ENCODE assay signal across 10 mouse cellular contexts in genomic region chr19:3376966-3377715, GRCm38 (mm10). TPM values are rescaled to one million over a fixed set of nuclear protein-coding genes. Genes with fewer than 3 reads are reported as not detected.
DNase-seq lines count a peak whose midpoint lies in the region; ATAC-seq lines count a peak whose summit lies in the region.
"Had no signal": no experiment of that assay in that cellular context is flagged by ENCODE, and none has a peak within 500 bp of the region (broad histone marks: within the 10 kb centered on the region; RNA-seq: fewer than 3 reads in every experiment).

No protein-coding gene starts in this region.

- H3K4me2 ChIP-seq in liver, embryonic 11.5 days, result no peak overlapping the region
- no peak overlapping the region for H3K4me2 ChIP-seq in forebrain, embryonic 12.5 days

- H3K27me3 ChIP-seq in liver, embryonic 11.5 days (replicated peaks; ENCODE audit: control insufficient read depth, insufficient read depth, low read length), result no peaks in the 10 kb centered on the region
- no peaks in the 10 kb centered on the region for H3K27me3 ChIP-seq in embryonic facial prominence, embryonic 10.5 days (replicated peaks; ENCODE audit: low read depth, poor library complexity, severe bottlenecking)
- no peaks in the 10 kb centered on the region; the same call in 1 of the 2 replicates for H3K27me3 ChIP-seq in forebrain, embryonic 12.5 days

- H3K27ac ChIP-seq in liver, embryonic 11.5 days (ENCODE audit: low read depth, low read length), result no peak overlapping the region
- no peak overlapping the region for H3K27ac ChIP-seq in embryonic facial prominence, embryonic 10.5 days (replicated peaks)
- no peak overlapping the region for H3K27ac ChIP-seq in forebrain, embryonic 12.5 days

- H3K9me3 ChIP-seq in liver, embryonic 11.5 days (ENCODE audit: control insufficient read depth, low read length), result no peaks in the 10 kb centered on the region
- no peaks in the 10 kb centered on the region for H3K9me3 ChIP-seq in embryonic facial prominence, embryonic 10.5 days
- H3K9me3 ChIP-seq in forebrain, embryonic 12.5 days, result no peaks in the 10 kb centered on the region

- 0 out of 2 replicates have a peak, but pooled peaks have one; percentile 40 for ATAC-seq in liver, embryonic 11.5 days (replicated peaks; ENCODE audit: low FRiP score)
- ATAC-seq in forebrain, embryonic 12.5 days (ENCODE audit: low FRiP score), result no peak

- peaks cover 2% of the 10 kb centered on the region; the same call in 1 of the 2 replicates for H3K4me1 ChIP-seq in liver, embryonic 11.5 days (replicated peaks; ENCODE audit: control insufficient read depth, insufficient read depth, low read length)
- H3K4me1 ChIP-seq in embryonic facial prominence, embryonic 10.5 days, result peaks cover 4% of the 10 kb centered on the region
- H3K4me1 ChIP-seq in forebrain, embryonic 12.5 days, result no peaks in the 10 kb centered on the region

- no peak overlapping the region for H3K4me3 ChIP-seq in liver, embryonic 11.5 days (ENCODE audit: low read depth, low read length)
- no peak overlapping the region for H3K4me3 ChIP-seq in embryonic facial prominence, embryonic 10.5 days
- H3K4me3 ChIP-seq in forebrain, embryonic 12.5 days (replicated peaks), result no peak overlapping the region

- 24% methylated on average over 4 of the region's 4 CpGs for WGBS in liver, embryonic 11.5 days
- 32% methylated on average over 4 of the region's 4 CpGs for WGBS in embryonic facial prominence, embryonic 10.5 days
- whole genome bisulfite sequencing in forebrain, embryonic 12.5 days, result 40% methylated on average over 4 of the region's 4 CpGs

- DNase-seq in heart, postnatal 4 days, result peak; percentile 19
- no peak for DNase-seq in heart, adult 8-10 months (ENCODE audit: low spot score)
- DNase-seq in adrenal gland, adult 2 months, result peak; percentile 72
- DNase-seq in liver, embryonic 11.5 days (ENCODE audit: low spot score), result no peak
- DNase-seq in monocyte, adult 2 months (ENCODE audit: low read depth in 1 of 2, low spot score in 2 of 2), result peak; percentile 32 to 62
- DNase-seq in layer of hippocampus, postnatal 36 days, result no peak
- DNase-seq in embryonic facial prominence, embryonic 10.5 days (ENCODE audit: low spot score), result no peak
- DNase-seq: thymus, adult 18-20 months had no signal

- H3K36me3 ChIP-seq in liver, embryonic 11.5 days (ENCODE audit: control insufficient read depth, insufficient read depth, low read length), result no peaks in the 10 kb centered on the region; the same call in 1 of the 2 replicates
- no peaks in the 10 kb centered on the region for H3K36me3 ChIP-seq in embryonic facial prominence, embryonic 10.5 days (replicated peaks)
- H3K36me3 ChIP-seq in forebrain, embryonic 12.5 days (replicated peaks), result 0 out of 2 replicates have a peak, but pooled peaks cover 3% of the 10 kb centered on the region

- no peak overlapping the region for H3K9ac ChIP-seq in liver, embryonic 11.5 days (ENCODE audit: low read depth, low read length)
- H3K9ac ChIP-seq in forebrain, embryonic 12.5 days, result no peak overlapping the region

RNA-seq across cellular contexts. Expression of gene Tesmin, which starts 11.5 kb away (rescaled TPM):
- total RNA-seq in heart, postnatal 4 days (2021), result 1 to 10 TPM; 2.8 to 3.4 TPM
- total RNA-seq in heart, adult 8-10 months (2022), result 1 to 10 TPM; 2.4 to 5.1 (median 3.1) TPM
- 1 to 10 TPM in 1 of 2 experiments, under 1 TPM in 1; 0.35 to 1.0 TPM for total RNA-seq in adrenal gland, adult 2 months (2021)
- polyA plus RNA-seq in adrenal gland, adult 2 months (2012; rRNA removed), result 0.44 and 0.54 TPM in 2 replicates
- 0.41 and 0.55 TPM in 2 replicates for polyA plus RNA-seq in liver, embryonic 11.5 days (2014; fragmentation: Nextera tagmentation; extraction: Ambion mirVana)
- total RNA-seq in layer of hippocampus, postnatal 36 days (2021), result under 1 TPM; 0.18 to 0.52 TPM
- polyA plus RNA-seq in embryonic facial prominence, embryonic 10.5 days (2016; fragmentation: Nextera tagmentation; extraction: Ambion mirVana), result 0.30 and 0.49 TPM in 2 replicates
- 0.41 and 0.44 TPM in 2 replicates for polyA plus RNA-seq in forebrain, embryonic 12.5 days (2016; fragmentation: Nextera tagmentation; extraction: Ambion mirVana)

RNA-seq across cellular contexts. Expression of gene Gal, which starts 37.2 kb away (rescaled TPM):
- under 1 TPM; 0.36 to 0.47 TPM for total RNA-seq in heart, postnatal 4 days (2021)
- total RNA-seq in heart, adult 8-10 months (2022), result not detected
- 100 to 1,000 TPM in 1 of 2 experiments, 10 to 100 TPM in 1; 62.8 to 123 TPM for total RNA-seq in adrenal gland, adult 2 months (2021)
- 70.8 and 161 TPM in 2 replicates for polyA plus RNA-seq in adrenal gland, adult 2 months (2012; rRNA removed)
- 2.1 and 2.6 TPM in 2 replicates for polyA plus RNA-seq in liver, embryonic 11.5 days (2014; fragmentation: Nextera tagmentation; extraction: Ambion mirVana)
- total RNA-seq in layer of hippocampus, postnatal 36 days (2021), result 1 to 10 TPM; 1.0 to 1.1 TPM
- polyA plus RNA-seq in embryonic facial prominence, embryonic 10.5 days (2016; fragmentation: Nextera tagmentation; extraction: Ambion mirVana), result 1.1 and 1.2 TPM in 2 replicates
- 1.1 and 2.0 TPM in 2 replicates for polyA plus RNA-seq in forebrain, embryonic 12.5 days (2016; fragmentation: Nextera tagmentation; extraction: Ambion mirVana)
- total RNA-seq: left cerebral cortex, adult 18-20 months had no signal

RNA-seq across cellular contexts. Expression of gene Cpt1a, which starts 55.0 kb away (rescaled TPM):
- total RNA-seq in heart, postnatal 4 days (2021), result 100 to 1,000 TPM; 135 to 145 TPM
- 10 to 100 TPM; 46.3 to 65.6 (median 57.4) TPM for total RNA-seq in heart, adult 8-10 months (2022)
- 100 to 1,000 TPM; 214 to 344 TPM for total RNA-seq in adrenal gland, adult 2 months (2021)
- polyA plus RNA-seq in adrenal gland, adult 2 months (2012; rRNA removed), result 360 and 463 TPM in 2 replicates
- polyA plus RNA-seq in liver, embryonic 11.5 days (2014; fragmentation: Nextera tagmentation; extraction: Ambion mirVana), result 15.0 and 15.8 TPM in 2 replicates
- total RNA-seq in layer of hippocampus, postnatal 36 days (2021), result 10 to 100 TPM; 20.5 to 23.3 TPM
- 4.5 and 5.7 TPM in 2 replicates for polyA plus RNA-seq in embryonic facial prominence, embryonic 10.5 days (2016; fragmentation: Nextera tagmentation; extraction: Ambion mirVana)
- 11.7 and 14.4 TPM in 2 replicates for polyA plus RNA-seq in forebrain, embryonic 12.5 days (2016; fragmentation: Nextera tagmentation; extraction: Ambion mirVana)

Comparison
In these comparisons a context has a peak if more than half of its experiments do, and no peak if none do; other contexts are left out.
1. DNase-seq: peak in heart, postnatal 4 days (single experiment), adrenal gland, adult 2 months (single experiment) and monocyte, adult 2 months (2 of 2); none in heart, adult 8-10 months (single experiment), liver, embryonic 11.5 days (single experiment), layer of hippocampus, postnatal 36 days (0 of 2) and embryonic facial prominence, embryonic 10.5 days (single experiment).
2. RNA of gene Gal, which starts 37.2 kb away (total RNA-seq): 62.8 to 123 TPM in adrenal gland, adult 2 months; 1.0 to 1.1 TPM in layer of hippocampus, postnatal 36 days, 0.36 to 0.47 TPM in heart, postnatal 4 days and not detected in heart, adult 8-10 months; every median in the first group is over 10 times any median in the second.